Mouse (Mus musculus) C2C12 (cell line): ENCODE data around the gene Actr3. TPM values are rescaled to one million over a fixed set of nuclear protein-coding genes. Genes with fewer than 3 reads are reported as not detected.

ENCODE experiments used
- H3K27me3 ChIP-seq: one replicate; pipeline ENCODE4 v1.6.1; 2011; ENCODE audit not compliant: control insufficient read depth, insufficient read depth, insufficient read length
- H3K36me3 ChIP-seq: one replicate; pipeline ENCODE4 v1.6.1; 2011; ENCODE audit not compliant: control insufficient read depth, insufficient read depth
- H3K4me3 ChIP-seq: one replicate; pipeline ENCODE4 v1.5.1; 2011; ENCODE audit warnings: mild to moderate bottlenecking, control low read depth; ENCODE audit not compliant: poor library complexity, insufficient read depth, severe bottlenecking
- H3K79me2 ChIP-seq: one replicate; pipeline ENCODE4 v1.6.1; 2011; ENCODE audit not compliant: control insufficient read depth, insufficient read depth
- H3K79me3 ChIP-seq: one replicate; pipeline ENCODE4 v1.6.1; 2011; ENCODE audit warnings: low read depth, control low read depth
- H3ac ChIP-seq: one replicate; pipeline ENCODE3; 2011; ENCODE audit warnings: low read depth; ENCODE audit not compliant: control insufficient read depth, insufficient read length
- CEBPB ChIP-seq: IDR thresholded peaks from one replicate; pipeline ENCODE4 v1.6.1; 2011; ENCODE audit warnings: low read depth, mild to moderate bottlenecking, control low read depth, moderate library complexity
- CTCF ChIP-seq: IDR thresholded peaks from one replicate; pipeline ENCODE4 v1.5.1; 2011; ENCODE audit not compliant: control insufficient read depth, insufficient read depth, insufficient read length
- FOSL1 ChIP-seq: IDR thresholded peaks from one replicate; pipeline ENCODE4 v1.8.0; 2011; ENCODE audit warnings: mild to moderate bottlenecking, low read length; ENCODE audit not compliant: poor library complexity, insufficient read depth, severe bottlenecking
- MAX ChIP-seq: IDR thresholded peaks from one replicate; pipeline ENCODE4 v1.6.1; 2011; ENCODE audit warnings: mild to moderate bottlenecking, control low read depth
- MYOD1 ChIP-seq: IDR thresholded peaks from one replicate; pipeline ENCODE4 v1.6.1; 2011; ENCODE audit warnings: low read depth; ENCODE audit not compliant: control insufficient read depth, insufficient read length
- MYOG ChIP-seq: IDR thresholded peaks from one replicate; pipeline ENCODE4 v1.6.1; 2011; ENCODE audit not compliant: control insufficient read depth, insufficient read length; ENCODE audit errors: extremely low read depth
- USF1 ChIP-seq: IDR thresholded peaks from one replicate; pipeline ENCODE4 v1.6.1; 2011; ENCODE audit warnings: low read depth, mild to moderate bottlenecking, control low read depth, moderate library complexity
- polyA plus RNA-seq: library from polyadenylated mRNA; unstranded; fragments of >200 nt; fragmentation: generic; extraction: Trizol; gene quantifications from one replicate; pipeline ENCODE4 v1.2.1, GENCODE M21; 2012; ENCODE audit warnings: missing spikeins

Actr3 gene
- polyA plus RNA-seq, 1 experiment, result 169 TPM

DNA sequence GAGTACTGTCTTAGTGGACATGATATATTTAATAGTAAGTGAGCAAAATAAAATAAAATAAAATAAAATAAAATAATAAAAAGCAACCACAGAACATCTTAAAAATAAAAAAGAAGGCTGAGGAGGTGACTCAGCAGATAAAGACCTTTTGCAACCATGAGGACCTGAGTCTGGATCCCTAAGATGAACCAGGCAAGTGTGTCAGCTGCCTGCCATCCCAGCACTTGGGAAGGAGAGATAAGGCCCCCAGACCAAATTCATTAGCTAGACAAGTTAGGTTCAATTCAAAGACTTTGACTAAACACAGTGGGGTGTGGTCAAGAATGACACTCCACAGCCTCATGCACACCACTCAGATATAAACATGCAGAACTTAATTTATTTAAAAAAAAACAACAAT, 12.4 kb upstream of the Actr3 start:
- Histone ChIP-seq H3K4me3 (no peak overlapping the region), H3K79me2 (no peaks in the 10 kb centered on the region), H3K79me3 (no peaks in the 10 kb centered on the region), H3ac (no peak overlapping the region), H3K27me3 (no peaks in the 10 kb centered on the region), H3K36me3 (no peaks in the 10 kb centered on the region)
- TF ChIP-seq CEBPB (no peak), MYOD1 (no peak), USF1 (no peak), MAX (no peak), CTCF (no peak), MYOG (no peak), FOSL1 (no peak)

DNA sequence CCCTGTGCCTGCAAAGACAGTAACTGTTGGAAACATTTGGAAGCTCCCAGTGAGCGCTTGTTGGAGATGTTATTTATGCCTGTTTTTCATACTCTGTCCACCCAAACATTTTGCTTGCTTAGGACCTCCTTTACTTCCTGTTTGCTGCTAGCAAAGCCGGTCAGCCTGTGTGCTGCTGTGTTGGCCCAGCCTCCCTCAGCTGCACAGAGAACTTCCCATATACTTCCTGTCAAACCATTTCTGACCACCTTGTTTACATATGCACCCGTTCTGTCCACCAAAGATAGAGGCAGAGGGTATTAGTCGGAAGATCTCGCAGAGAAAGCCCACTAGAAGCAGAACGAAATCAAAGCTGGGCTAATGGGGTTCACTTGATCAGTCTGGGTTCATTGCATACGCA, 6.2 kb upstream of the Actr3 start:
- no peaks in the 10 kb centered on the region for H3K79me3 ChIP-seq
- TF ChIP-seq CTCF (no peak), FOSL1 (no peak), CEBPB (no peak), MYOG (no peak), MAX (no peak), USF1 (no peak), MYOD1 (no peak)
- H3K27me3 ChIP-seq, result no peaks in the 10 kb centered on the region
- no peak overlapping the region for H3K4me3 ChIP-seq
- H3ac ChIP-seq, result no peak overlapping the region
- no peaks in the 10 kb centered on the region for H3K36me3 ChIP-seq
- H3K79me2 ChIP-seq, result no peaks in the 10 kb centered on the region

DNA sequence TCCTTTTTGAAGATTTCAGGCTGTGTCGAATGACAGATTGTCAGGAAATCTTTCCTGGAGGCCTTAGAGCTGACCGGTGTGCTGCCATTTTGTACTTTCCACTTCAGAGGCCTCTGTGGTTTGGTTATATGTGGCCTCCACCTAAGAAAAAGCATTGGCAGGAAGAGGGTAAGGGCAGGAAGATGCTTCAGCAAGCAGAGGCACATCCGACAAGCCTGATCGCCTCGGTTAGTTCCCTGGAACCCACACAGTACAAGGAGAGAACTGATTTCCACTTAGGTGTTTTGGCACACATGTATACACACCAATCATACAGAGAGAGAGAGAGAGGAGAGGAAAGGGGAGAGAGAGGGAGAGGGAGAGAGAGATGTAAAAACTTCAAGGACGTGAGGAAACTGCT, 5.7 kb upstream of the Actr3 start:
- Histone ChIP-seq H3K79me2 (no peaks in the 10 kb centered on the region), H3K4me3 (no peak overlapping the region), H3K79me3 (no peaks in the 10 kb centered on the region), H3K27me3 (no peaks in the 10 kb centered on the region), H3ac (no peak overlapping the region), H3K36me3 (no peaks in the 10 kb centered on the region)
- TF ChIP-seq MAX (no peak), CEBPB (no peak), MYOD1 (no peak), FOSL1 (no peak), USF1 (no peak), CTCF (no peak), MYOG (no peak)

GRCm38 (mm10) chr1:125439556-125439955, 4.0 kb upstream of the Actr3 start:
- no peaks in the 10 kb centered on the region for H3K36me3 ChIP-seq
- TF ChIP-seq CTCF (no peak), CEBPB (no peak), USF1 (no peak), MYOD1 (no peak)
- peaks cover 2% of the 10 kb centered on the region for H3K79me3 ChIP-seq
- H3K27me3 ChIP-seq, result no peaks in the 10 kb centered on the region
- no peak overlapping the region for H3ac ChIP-seq
- H3K79me2 ChIP-seq, result peaks cover 8% of the 10 kb centered on the region
- H3K4me3 ChIP-seq, result no peak overlapping the region

- peaks cover 10% of the 10 kb centered on the region for H3K79me3 ChIP-seq
- no peaks in the 10 kb centered on the region for H3K27me3 ChIP-seq
- TF ChIP-seq CEBPB (no peak), CTCF (no peak), FOSL1 (no peak), USF1 (no peak), MYOG (no peak), MAX (no peak), MYOD1 (no peak)
- no peaks in the 10 kb centered on the region for H3K36me3 ChIP-seq
- no peak overlapping the region for H3K4me3 ChIP-seq
- H3ac ChIP-seq, result no peak overlapping the region
- peaks cover 15% of the 10 kb centered on the region for H3K79me2 ChIP-seq
Measured at GRCm38 (mm10) chr1:125438826-125439225, 3.3 kb upstream of the Actr3 start.

- Histone ChIP-seq H3K79me2 (peaks cover 24% of the 10 kb centered on the region), H3K36me3 (no peaks in the 10 kb centered on the region), H3ac (no peak overlapping the region), H3K4me3 (no peak overlapping the region), H3K27me3 (no peaks in the 10 kb centered on the region), H3K79me3 (peaks cover 19% of the 10 kb centered on the region)
- TF ChIP-seq FOSL1 (no peak), MYOD1 (no peak), CEBPB (no peak), CTCF (no peak)
Measured at GRCm38 (mm10) chr1:125437927-125438326, 2.4 kb upstream of the Actr3 start.
